Mouse (Mus musculus): ENCODE data around the gene Pomt1.
"Not testable (repeated sequence)": the region's sequence is repeated elsewhere in the genome, so short reads cannot be mapped to it uniquely, and the experiment has no call there.

Pomt1 gene

DNA sequence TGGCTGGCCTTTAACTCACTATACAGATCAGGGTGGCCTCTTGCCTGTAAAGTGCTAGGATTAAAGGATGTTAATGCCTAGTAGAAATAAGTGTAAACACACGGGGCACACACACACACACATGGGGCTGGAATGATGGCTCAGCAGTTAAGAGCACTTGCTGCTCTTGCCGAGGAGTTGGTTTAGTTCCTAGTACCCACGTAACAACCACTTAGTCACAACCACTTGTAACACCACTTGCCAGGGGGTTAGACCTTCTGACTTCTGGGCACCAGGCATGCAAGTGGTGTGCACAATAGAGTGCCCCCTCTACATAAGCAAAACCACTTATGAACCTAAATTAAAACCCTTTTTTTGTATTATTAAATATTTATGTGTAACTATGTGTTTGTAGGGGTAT, 47.6 kb downstream of the Pomt1 start:
- DNase-seq (ENCODE audit: low spot score): no peak

DNA sequence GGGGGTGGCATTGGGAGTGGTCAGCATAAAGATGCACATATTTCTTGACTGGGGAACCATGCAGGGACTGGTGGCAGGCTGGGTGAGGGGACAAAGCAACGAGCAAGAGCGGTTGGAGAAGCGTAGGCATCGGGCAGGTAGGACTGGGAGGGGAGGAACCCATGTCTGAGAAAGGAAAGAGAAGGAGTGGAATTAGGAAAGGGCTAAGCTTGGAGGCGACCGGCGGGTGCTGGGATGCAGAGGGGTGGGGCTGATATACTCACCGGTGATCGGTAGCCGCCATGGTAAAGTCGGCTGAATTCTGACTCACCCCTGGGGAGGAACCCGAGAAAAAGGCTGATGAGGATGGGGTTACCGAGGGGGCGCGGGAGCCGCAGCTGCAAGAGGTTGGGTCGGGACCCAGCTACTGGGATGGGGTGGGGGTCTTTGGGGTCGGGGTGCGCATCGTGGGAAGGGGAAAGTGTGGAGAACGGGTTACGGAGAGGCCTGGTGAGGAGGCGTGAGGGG, 51.0 kb downstream of the Pomt1 start, which contains the start of gene Golga2:
Gene Golga2 (plus strand): TSS at position 51 of the 507 bp plus-strand sequence.
- DNase-seq (ENCODE audit: low spot score): no peak

DNA sequence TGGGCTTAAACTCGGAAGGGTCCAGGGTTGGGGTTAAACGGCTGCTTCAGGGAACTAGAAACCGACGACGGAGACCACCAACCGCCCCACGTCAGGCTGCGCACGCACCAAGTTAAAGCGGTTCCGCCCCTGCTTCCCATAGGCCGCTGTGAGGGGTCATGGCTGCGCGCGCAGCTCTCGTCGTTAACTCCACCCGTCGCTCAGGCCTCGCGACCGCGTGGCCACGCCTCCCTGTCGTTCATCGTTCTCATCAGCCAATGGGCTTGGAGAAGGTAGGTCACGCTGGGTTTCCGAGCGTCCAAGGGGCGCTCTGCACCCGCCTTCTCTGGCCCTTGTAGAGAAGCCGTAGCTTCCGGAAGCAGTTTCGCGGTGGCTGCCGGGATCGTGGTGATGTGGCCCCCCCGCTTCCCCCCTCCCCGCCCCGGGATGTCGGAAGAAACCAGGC, 51.6 kb downstream of the Pomt1 start, which contains the start of gene Swi5:
Gene Swi5 (minus strand): TSS at position 153 of the 445 bp plus-strand sequence.
- DNase-seq (ENCODE audit: low spot score): peak; percentile 100

DNA sequence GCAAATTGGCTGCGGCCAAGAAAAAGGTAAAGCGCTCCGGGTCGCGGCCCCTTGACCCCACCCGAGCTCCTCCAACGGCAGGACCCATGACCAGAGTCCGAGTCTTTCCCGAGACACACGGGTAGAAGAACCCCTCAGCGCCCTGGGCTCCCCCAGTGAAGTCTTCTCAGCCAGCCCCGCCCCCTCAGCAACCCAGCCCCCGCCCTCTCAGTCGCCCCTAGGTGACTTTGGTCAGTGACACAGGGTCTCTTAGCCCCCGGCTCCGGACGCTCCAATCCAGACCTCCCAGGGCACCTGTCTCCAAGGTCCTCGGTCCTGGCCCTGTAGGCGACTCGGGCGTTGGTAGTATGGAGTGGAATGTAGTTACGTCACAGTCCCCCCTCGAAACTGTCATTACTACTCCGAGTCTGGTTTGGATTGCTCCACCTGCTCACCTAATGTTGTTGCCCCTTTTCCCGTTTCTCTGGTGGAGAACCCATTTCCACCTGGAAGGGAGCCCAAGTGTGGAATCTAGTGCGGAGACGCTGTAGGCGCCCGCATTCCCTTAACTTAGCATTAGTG, 52.1 kb downstream of the Pomt1 start:
- DNase-seq (ENCODE audit: low spot score): no peak

DNA sequence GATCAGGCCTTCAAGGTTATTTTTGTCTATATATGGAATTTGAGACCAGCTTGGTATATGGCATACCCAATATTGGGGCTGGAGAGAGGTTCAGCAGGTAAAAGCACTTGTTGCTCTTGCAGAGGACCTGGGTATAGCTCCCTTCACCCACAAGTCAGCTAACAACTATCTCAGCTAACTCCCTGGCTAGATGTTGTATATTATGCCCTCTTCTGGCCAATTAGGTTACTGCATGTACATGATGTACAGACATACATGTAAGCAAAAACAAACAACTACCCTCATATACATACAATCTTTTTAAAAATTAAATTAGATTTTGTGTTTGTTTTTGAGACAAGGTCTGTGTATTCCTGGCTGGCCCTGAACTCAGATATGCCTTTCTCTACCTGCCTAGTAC, 53.2 kb downstream of the Pomt1 start:
- no peak for DNase-seq (ENCODE audit: low spot score)

DNA sequence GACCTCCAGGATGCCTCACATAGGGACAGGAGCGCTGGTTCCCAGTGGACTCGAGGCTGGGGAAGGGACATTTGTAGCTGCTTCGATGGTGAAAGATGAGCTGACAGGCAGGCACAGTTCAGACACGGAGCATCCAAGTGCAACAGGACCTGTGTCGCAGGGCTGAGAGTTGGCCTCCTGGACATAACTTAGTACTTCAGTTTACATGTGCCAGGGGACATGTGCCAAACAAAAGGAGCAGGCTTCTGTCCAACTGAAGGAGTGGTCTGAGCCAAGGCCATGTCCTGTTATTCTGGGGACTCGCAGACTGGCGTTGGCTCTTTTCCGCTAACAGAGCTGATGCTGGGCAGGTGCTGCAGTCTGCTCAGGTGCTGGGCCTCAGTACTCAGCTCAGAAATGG, 58.0 kb downstream of the Pomt1 start:
- DNase-seq (ENCODE audit: low spot score): no peak

DNA sequence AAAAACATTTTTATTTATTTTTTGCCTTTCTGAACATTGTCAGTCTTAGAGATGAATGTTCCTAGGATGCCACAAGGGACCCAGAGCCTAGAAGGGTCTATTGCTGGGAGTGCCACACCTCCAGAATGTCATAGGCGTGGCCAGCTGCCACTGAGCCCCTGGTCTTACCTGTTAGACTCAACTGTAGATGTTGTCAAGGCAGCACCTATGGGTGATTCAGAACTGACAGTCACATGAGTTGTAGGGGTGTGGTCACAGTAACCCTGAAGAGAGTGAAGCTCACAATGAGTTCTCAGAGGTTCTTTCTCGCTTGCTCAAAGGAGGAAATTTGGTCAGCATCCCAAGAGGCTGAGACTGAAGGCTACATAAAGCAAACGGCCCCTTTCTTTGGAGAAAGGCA, 58.9 kb downstream of the Pomt1 start:
- no peak for DNase-seq (ENCODE audit: low spot score)

DNA sequence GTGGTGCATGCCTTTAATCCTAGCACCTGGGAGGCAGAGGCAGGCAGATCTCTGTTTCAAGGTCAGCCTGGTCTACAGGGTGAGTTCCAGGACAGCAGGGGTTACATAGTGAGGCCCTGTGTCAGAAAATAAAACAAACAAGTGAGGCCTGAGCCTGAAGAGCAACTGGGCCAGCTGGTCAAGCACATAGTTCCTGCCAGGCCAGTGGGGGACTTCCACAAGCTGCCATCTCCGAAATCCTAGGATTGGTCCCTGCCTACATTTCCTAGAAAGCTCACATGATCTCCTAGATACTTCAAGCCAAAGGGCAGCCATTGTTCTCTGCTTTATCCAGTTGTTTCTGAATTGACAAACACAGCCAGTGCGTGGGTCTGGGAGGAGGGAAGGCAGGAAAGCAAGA, 59.5 kb downstream of the Pomt1 start:
- DNase-seq (ENCODE audit: low spot score): not testable (repeated sequence)

DNA sequence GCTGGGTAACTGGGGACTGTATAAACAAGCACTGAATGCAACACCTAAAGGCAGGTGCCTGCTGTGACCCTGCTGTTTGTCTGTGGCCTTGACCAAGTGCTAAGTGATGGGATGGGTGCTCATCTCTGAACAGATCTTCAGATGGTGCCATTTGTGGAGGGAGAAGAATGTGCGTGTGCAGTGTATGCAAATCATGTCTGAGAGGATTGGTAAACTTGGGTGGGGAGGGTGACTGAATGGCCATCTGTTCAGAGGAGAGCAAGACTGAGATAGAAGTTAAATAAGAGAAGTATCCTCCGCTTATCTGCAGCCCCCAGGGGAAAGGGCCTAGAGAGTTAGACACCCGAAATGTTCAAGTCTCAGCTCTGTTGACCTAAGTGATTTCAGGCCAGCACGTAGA, 63.1 kb downstream of the Pomt1 start:
- DNase-seq (ENCODE audit: low spot score): no peak

DNA sequence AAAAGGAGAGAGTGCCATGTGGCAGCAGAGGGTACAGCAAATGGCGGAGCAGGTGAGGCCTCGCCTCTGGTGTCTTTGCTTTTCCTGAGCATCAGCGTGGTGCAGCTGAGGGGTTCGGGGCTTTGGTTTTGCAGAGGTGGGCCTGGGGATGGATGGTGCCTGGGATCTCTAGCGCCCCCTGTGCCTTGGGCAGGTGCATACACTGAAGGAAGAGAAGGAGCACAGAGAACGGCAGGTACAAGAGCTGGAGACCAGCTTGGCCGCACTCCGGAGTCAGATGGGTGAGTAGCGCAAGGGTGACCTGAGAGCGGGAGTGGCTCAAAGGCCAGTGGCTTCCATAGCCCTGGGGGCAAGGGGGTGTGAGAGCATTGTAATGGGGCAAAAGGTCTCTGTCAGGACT, 66.6 kb downstream of the Pomt1 start:
- peak; percentile 50 for DNase-seq (ENCODE audit: low spot score)

DNA sequence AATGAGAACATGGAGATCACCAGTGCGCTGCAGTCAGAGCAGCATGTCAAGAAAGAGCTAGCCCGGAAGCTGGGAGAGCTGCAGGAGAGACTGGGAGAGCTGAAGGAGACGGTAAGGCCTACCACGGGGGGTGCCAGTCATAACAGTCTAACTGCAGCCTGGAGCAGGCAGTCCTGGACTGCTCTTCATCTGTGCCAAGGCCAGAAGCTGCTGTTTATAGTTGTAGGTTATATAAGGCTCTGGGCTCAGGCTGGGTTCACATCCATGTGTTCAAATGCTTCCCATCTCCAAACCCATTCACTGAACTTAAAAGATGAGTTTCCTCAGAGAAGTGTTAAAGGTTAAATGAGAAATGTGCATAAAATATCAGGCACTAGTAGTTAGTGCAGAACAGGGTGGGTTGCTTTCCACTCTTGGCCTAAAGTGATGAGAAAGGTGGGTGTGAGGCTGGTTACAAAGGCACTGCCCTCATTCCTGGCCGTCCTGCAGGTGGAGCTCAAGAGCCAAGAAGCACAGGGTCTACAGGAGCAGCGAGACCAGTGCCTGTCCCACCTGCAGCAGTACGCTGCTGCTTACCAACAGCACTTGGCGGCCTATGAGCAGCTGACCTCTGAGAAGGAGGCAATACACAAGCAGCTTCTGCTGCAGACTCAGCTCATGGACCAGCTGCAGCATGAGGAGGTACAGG, 67.9 kb downstream of the Pomt1 start:
- peak; percentile 74 for DNase-seq (ENCODE audit: low spot score)

Data from testis, postnatal 10 days (tissue).